Mouse (Mus musculus) CH12.LX (cell line): ENCODE measurements around the gene Ube2c. TPM values are rescaled to one million over a fixed set of nuclear protein-coding genes. Genes with fewer than 3 reads are reported as not detected.

Experiments used
- DNase-seq: peaks from one replicate; pipeline ENCODE4 v3.0.0-alpha.2; 2013; ENCODE audit errors: extremely low read depth
- H3K27ac ChIP-seq: 2 replicates; pipeline ENCODE4 v1.5.1; 2012; ENCODE audit warnings: low read depth, mild to moderate bottlenecking, control low read depth, moderate library complexity; ENCODE audit not compliant: insufficient read depth
- H3K27me3 ChIP-seq: replicated peaks from 2 replicates; pipeline ENCODE3; 2012; ENCODE audit warnings: inconsistent platforms
- H3K36me3 ChIP-seq, 2 experiments: replicated peaks in 1 of 2; 2 replicates each; pipeline versions ENCODE3 to v1.6.1; 2012; ENCODE audit warnings: inconsistent platforms in 1 of 2, low read length in 1 of 2, mild to moderate bottlenecking in 1 of 2, mixed read lengths in 1 of 2, moderate library complexity in 1 of 2; ENCODE audit not compliant: control insufficient read depth in 1 of 2, insufficient read depth in 1 of 2
- H3K4me1 ChIP-seq, 2 experiments: 2 replicates each; pipeline ENCODE4 v1.6.1; 2012; ENCODE audit warnings: inconsistent platforms in 1 of 2, moderate library complexity in 1 of 2; ENCODE audit not compliant: insufficient read depth in 2 of 2, control insufficient read depth in 1 of 2
- H3K4me2 ChIP-seq: 2 replicates; pipeline ENCODE4 v1.6.1; 2012; ENCODE audit warnings: low read depth, mild to moderate bottlenecking, control low read depth; ENCODE audit not compliant: poor library complexity, insufficient read depth, severe bottlenecking
- H3K4me3 ChIP-seq, 3 experiments: fragments of 150-350 bp in 1 of 3; sonication (generic) in 1 of 3; replicated peaks in 1 of 3; 2 replicates each; pipeline versions ENCODE3 to v1.5.1; 2011 to 2012; ENCODE audit warnings: low read depth in 2 of 3, low read length in 2 of 3, mild to moderate bottlenecking in 2 of 3, moderate library complexity in 2 of 3, control low read depth in 1 of 3, improper control_type of control experiment in 1 of 3, inconsistent platforms in 1 of 3, mixed read lengths in 1 of 3; ENCODE audit not compliant: poor library complexity in 1 of 3
- H3K79me2 ChIP-seq: replicated peaks from 2 replicates; pipeline ENCODE4 v1.6.1; 2012; ENCODE audit warnings: mild to moderate bottlenecking, moderate library complexity; ENCODE audit not compliant: control insufficient read depth, poor library complexity, insufficient read depth, severe bottlenecking; ENCODE audit errors: extremely low read depth
- H3K9ac ChIP-seq: 2 replicates; pipeline ENCODE4 v1.6.1; 2012; ENCODE audit warnings: low read depth, mild to moderate bottlenecking, control low read depth, moderate library complexity; ENCODE audit not compliant: insufficient read depth
- H3K9me3 ChIP-seq: replicated peaks from 2 replicates; pipeline ENCODE3; 2012; ENCODE audit warnings: low read length, inconsistent platforms, mixed read lengths
- BHLHE40 ChIP-seq: IDR thresholded peaks from 2 replicates; pipeline ENCODE4 v1.6.1; 2011; ENCODE audit warnings: mild to moderate bottlenecking, low read depth, low read length, improper control_type of control experiment
- CHD1 ChIP-seq: IDR thresholded peaks from 2 replicates; pipeline ENCODE4 v1.6.1; 2012; ENCODE audit warnings: low read depth, low read length, improper control_type of control experiment, inconsistent platforms
- CTCF ChIP-seq, 2 experiments: IDR thresholded peaks in 1 of 2; conservative IDR thresholded peaks in 1 of 2; 2 replicates each; pipeline ENCODE4 v1.5.1; 2011 to 2012; ENCODE audit warnings: low read depth in 2 of 2, low read length in 2 of 2, improper control_type of control experiment in 1 of 2, inconsistent platforms in 1 of 2, mild to moderate bottlenecking in 1 of 2, moderate library complexity in 1 of 2
- E2F4 ChIP-seq: IDR thresholded peaks from 2 replicates; pipeline ENCODE4 v1.6.1; 2011; ENCODE audit warnings: low read depth, low read length, improper control_type of control experiment; ENCODE audit not compliant: insufficient replicate concordance
- ELF1 ChIP-seq: IDR thresholded peaks from 2 replicates; pipeline ENCODE4 v1.6.1; 2014; ENCODE audit warnings: low read depth, mild to moderate bottlenecking, inconsistent platforms, low read length, improper control_type of control experiment
- ETS1 ChIP-seq: conservative IDR thresholded peaks from 2 replicates; pipeline ENCODE4 v1.6.1; 2012; ENCODE audit warnings: low read depth, mild to moderate bottlenecking, inconsistent platforms, low read length, improper control_type of control experiment, moderate library complexity
- GABPA ChIP-seq: IDR thresholded peaks from 2 replicates; pipeline ENCODE4 v1.6.1; 2012; ENCODE audit warnings: low read depth, low read length, improper control_type of control experiment, inconsistent platforms; ENCODE audit not compliant: insufficient replicate concordance
- IRF4 ChIP-seq: IDR thresholded peaks from 2 replicates; pipeline ENCODE4 v1.6.1; 2014; ENCODE audit warnings: low read depth, mild to moderate bottlenecking, inconsistent platforms, low read length, improper control_type of control experiment
- JUN ChIP-seq: IDR thresholded peaks from 2 replicates; pipeline ENCODE4 v1.6.1; 2011; ENCODE audit warnings: low read depth, mild to moderate bottlenecking, low read length, improper control_type of control experiment, moderate library complexity; ENCODE audit not compliant: insufficient read depth
- JUND ChIP-seq: conservative IDR thresholded peaks from 2 replicates; pipeline ENCODE4 v1.6.1; 2011; ENCODE audit warnings: low read depth, low read length, improper control_type of control experiment
- MAZ ChIP-seq: IDR thresholded peaks from 2 replicates; pipeline ENCODE4 v1.6.1; 2012; ENCODE audit warnings: low read depth, mild to moderate bottlenecking, inconsistent platforms, low read length, improper control_type of control experiment, moderate library complexity
- MYC ChIP-seq: IDR thresholded peaks from 2 replicates; pipeline ENCODE4 v1.6.1; 2011; ENCODE audit warnings: low read depth, mild to moderate bottlenecking, improper control_type of control experiment, low read length
- NELFE ChIP-seq: IDR thresholded peaks from 2 replicates; pipeline ENCODE4 v1.6.1; 2011; ENCODE audit warnings: low read depth, low read length, improper control_type of control experiment
- PAX5 ChIP-seq: IDR thresholded peaks from 2 replicates; pipeline ENCODE4 v1.6.1; 2012; ENCODE audit warnings: low read length, inconsistent platforms, mixed read lengths
- POLR2A ChIP-seq: IDR thresholded peaks from 2 replicates; pipeline ENCODE4 v1.6.1; 2011; ENCODE audit warnings: low read depth, mild to moderate bottlenecking, improper control_type of control experiment, low read length
- RCOR1 ChIP-seq: conservative IDR thresholded peaks from 2 replicates; pipeline ENCODE4 v1.6.1; 2012; ENCODE audit warnings: low read depth, mild to moderate bottlenecking, inconsistent platforms, low read length, improper control_type of control experiment
- SIN3A ChIP-seq: IDR thresholded peaks from 2 replicates; pipeline ENCODE4 v1.6.1; 2012; ENCODE audit warnings: low read length, improper control_type of control experiment, inconsistent platforms
- TBP ChIP-seq: conservative IDR thresholded peaks from 2 replicates; pipeline ENCODE4 v1.6.1; 2011; ENCODE audit warnings: low read depth, low read length, improper control_type of control experiment
- TCF12 ChIP-seq: IDR thresholded peaks from 2 replicates; pipeline ENCODE4 v1.6.1; 2014; ENCODE audit warnings: low read depth, mild to moderate bottlenecking, inconsistent platforms, low read length, improper control_type of control experiment
- USF2 ChIP-seq: conservative IDR thresholded peaks from 2 replicates; pipeline ENCODE4 v1.6.1; 2011; ENCODE audit warnings: low read depth, low read length, improper control_type of control experiment
- ZKSCAN1 ChIP-seq: IDR thresholded peaks from 2 replicates; pipeline ENCODE4 v1.6.1; 2012; ENCODE audit warnings: low read depth, inconsistent platforms, low read length, improper control_type of control experiment, borderline replicate concordance
- ZNF384 ChIP-seq: IDR thresholded peaks from 2 replicates; pipeline ENCODE4 v1.6.1; 2012; ENCODE audit warnings: low read depth, low read length, improper control_type of control experiment, inconsistent platforms
- dilution Hi-C: fragments of 300-500 bp; cut with MboI; formaldehyde crosslinking; loops from 2 replicates; pipeline ENCODE4 v1.14.3; 2020; ENCODE audit warnings: low sequenced_read_pairs; ENCODE audit not compliant: extremely low pct_unique_long_range_greater_than_20kb, extremely low pct_ligation_motif_present
- in situ Hi-C: fragments of 300-500 bp; cut with MboI; formaldehyde crosslinking; loops from 3 replicates; pipeline ENCODE4 v1.14.3; 2019; ENCODE audit warnings: low sequenced_read_pairs, low pct_ligation_motif_present, low pct_unique_long_range_greater_than_20kb, mixed read lengths
- polyA plus RNA-seq: library from polyadenylated mRNA; unstranded; fragments of >175 nt; gene quantifications from 2 replicates; pipeline ENCODE4 v1.2.1, GENCODE M21; 2012; ENCODE audit warnings: low read depth; ENCODE audit not compliant: insufficient read length
- total RNA-seq, 2 experiments: library from RNA; depleted of rRNA; stranded (reverse); fragments of 300-350 nt in 1 of 2; fragments of >200 nt in 1 of 2; gene quantifications; 2 replicates each; pipeline ENCODE4 v1.2.3; 2012 to 2014

The Ube2c gene
- total and polyA plus RNA-seq, 3 experiments: 103 to 226 (median 126) TPM

GRCm38 (mm10) chr2:164787779-164788178 lies 18.1 kb downstream of the Ube2c start:
- Histone ChIP-seq H3K4me2 (no peak overlapping the region), H3K27ac (no peak overlapping the region), H3K79me2 (no peaks in the 10 kb centered on the region), H3K27me3 (peaks cover 13% of the 10 kb centered on the region), H3K4me3 (no peak overlapping the region), H3K9me3 (no peaks in the 10 kb centered on the region), H3K9ac (no peak overlapping the region), H3K4me1 (peaks cover 7 to 17% of the 10 kb centered on the region in 2 experiments), H3K36me3 (peaks cover 17 to 42% of the 10 kb centered on the region in 2 experiments)
- TF ChIP-seq JUND (no peak), SIN3A (no peak), MYC (no peak), ETS1 (no peak), CTCF (conservative IDR thresholded peaks at IDR 0.05 in 1 of 2, IDR thresholded peaks at IDR 0.05 in 1 of 2; ENCODE audit: low read depth in 2 of 2, low read length in 2 of 2) (no peak), POLR2A (no peak), USF2 (no peak), ZKSCAN1 (no peak), IRF4 (no peak)
- in situ Hi-C loops (no loop called here), dilution Hi-C loops (no loop called here)
- no peak for DNase-seq

DNA sequence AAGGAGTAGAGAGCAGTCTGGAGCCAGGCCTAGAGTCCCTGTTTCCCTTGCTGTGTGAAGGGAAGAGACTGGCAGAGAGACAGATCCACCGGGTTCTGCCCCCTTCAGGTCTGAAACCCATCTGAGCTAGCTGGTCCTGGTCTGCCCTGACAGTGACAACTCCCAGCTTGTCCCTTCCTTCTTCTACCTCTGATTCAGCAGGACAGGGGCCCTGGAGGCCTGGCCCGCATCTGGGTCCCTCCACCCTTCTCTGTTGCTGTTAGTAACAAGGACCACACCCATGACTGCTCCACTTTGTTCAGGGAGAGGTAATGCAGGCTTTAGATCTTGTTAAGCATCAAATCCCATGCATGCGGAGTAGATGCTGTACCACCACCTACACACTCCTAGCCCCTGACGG lies 18.7 kb downstream of the Ube2c start:
- H3K27me3 ChIP-seq: peaks cover 9% of the 10 kb centered on the region
- no peak overlapping the region for H3K27ac ChIP-seq
- H3K4me3 ChIP-seq: no peak overlapping the region
- H3K9ac ChIP-seq: no peak overlapping the region
- no peak for DNase-seq
- no peaks in the 10 kb centered on the region for H3K9me3 ChIP-seq
- peaks cover 21 to 49% of the 10 kb centered on the region in 2 experiments for H3K36me3 ChIP-seq
- no peak for TF ChIP-seq USF2
- no peak for TF ChIP-seq JUN
- TF ChIP-seq TCF12: no peak
- no peak for TF ChIP-seq NELFE
- no peak for TF ChIP-seq IRF4
- no peak for TF ChIP-seq RCOR1
- TF ChIP-seq ELF1: no peak
- no peak for TF ChIP-seq CHD1
- no peak for TF ChIP-seq MAZ
- no peak for TF ChIP-seq PAX5
- no peak for TF ChIP-seq BHLHE40
- TF ChIP-seq ZNF384: no peak
- no peak for TF ChIP-seq GABPA
- no peak for TF ChIP-seq TBP
- TF ChIP-seq E2F4: no peak
- TF ChIP-seq JUND: no peak
- dilution Hi-C loops: no loop called here
- in situ Hi-C loops: no loop called here
- H3K4me1 ChIP-seq: peaks cover 7 to 19% of the 10 kb centered on the region in 2 experiments
- no peak overlapping the region for H3K4me2 ChIP-seq
- no peaks in the 10 kb centered on the region for H3K79me2 ChIP-seq
